Mouse (Mus musculus): Measurements from ENCODE around the gene Cog8. TPM values are rescaled to one million over a fixed set of nuclear protein-coding genes. Genes with fewer than 3 reads are reported as not detected.
"Not testable (repeated sequence)": the region's sequence is repeated elsewhere in the genome, so short reads cannot be mapped to it uniquely, and the experiment has no call there.

The Cog8 gene
- polyA plus RNA-seq, 1 experiment from 2014 or later: 29.6 TPM

GRCm38 (mm10) chr8:106997416-106997815, 59.1 kb downstream of the Cog8 start:
- Histone ChIP-seq H3K4me2 (ENCODE audit: low read depth, low read length) (no peak overlapping the region), H3K36me3 (ENCODE audit: control insufficient read depth, insufficient read depth, low read length) (peaks cover 7% of the 10 kb centered on the region), H3K4me1 (replicated peaks; ENCODE audit: control insufficient read depth, insufficient read depth, low read length) (peaks cover 3% of the 10 kb centered on the region; the same call in 1 of the 2 replicates), H3K27ac (ENCODE audit: low read length) (no peak overlapping the region), H3K4me3 (ENCODE audit: low read length) (no peak overlapping the region), H3K27me3 (ENCODE audit: control insufficient read depth, insufficient read depth, low read depth, low read length) (no peaks in the 10 kb centered on the region), H3K9ac (ENCODE audit: low read length) (no peak overlapping the region), H3K9me3 (ENCODE audit: control insufficient read depth, low read length) (no peaks in the 10 kb centered on the region)
- 83% methylated on average over 4 of the region's 4 CpGs for WGBS
- no peak for ATAC-seq (ENCODE audit: low read depth)

GRCm38 (mm10) chr8:106996339-106996738, 60.1 kb downstream of the Cog8 start:
- 82% methylated on average over 4 of the region's 4 CpGs for WGBS
- not testable (repeated sequence) for H3K4me2 ChIP-seq (ENCODE audit: low read depth, low read length); H3K36me3 ChIP-seq (ENCODE audit: control insufficient read depth, insufficient read depth, low read length); H3K27me3 ChIP-seq (ENCODE audit: control insufficient read depth, insufficient read depth, low read depth, low read length); H3K9me3 ChIP-seq (ENCODE audit: control insufficient read depth, low read length); ATAC-seq (ENCODE audit: low read depth); H3K4me1 ChIP-seq (replicated peaks; ENCODE audit: control insufficient read depth, insufficient read depth, low read length); H3K9ac ChIP-seq (ENCODE audit: low read length); H3K4me3 ChIP-seq (ENCODE audit: low read length); H3K27ac ChIP-seq (ENCODE audit: low read length)

Small RNA genes within 50 kb of the gene (microRNA-seq; reads per million reads assigned to microRNA genes)
- 0.99 reads per million for gene Mir7075

Other genes with a start within 250 kb of the Cog8 start
- gene Has3, start 186.4 kb downstream of the Cog8 start, polyA plus RNA-seq (2015; fragmentation: Nextera tagmentation; extraction: Ambion mirVana): 0.23 and 0.24 TPM in 2 replicates
- 54.4 and 59.7 TPM in 2 replicates for gene Utp4, start 163.1 kb downstream of the Cog8 start, polyA plus RNA-seq (2015; fragmentation: Nextera tagmentation; extraction: Ambion mirVana)
- gene Sntb2, start 120.9 kb downstream of the Cog8 start, polyA plus RNA-seq (2015; fragmentation: Nextera tagmentation; extraction: Ambion mirVana): 15.0 and 15.7 TPM in 2 replicates
- gene Vps4a, start 25.5 kb downstream of the Cog8 start, polyA plus RNA-seq (2015; fragmentation: Nextera tagmentation; extraction: Ambion mirVana): 65.3 and 68.9 TPM in 2 replicates
- gene Pdf, start 8.1 kb downstream of the Cog8 start, polyA plus RNA-seq (2015; fragmentation: Nextera tagmentation; extraction: Ambion mirVana): 32.7 and 35.5 TPM in 2 replicates
- 68.6 and 75.3 TPM in 2 replicates for gene Nip7, start 188 bp upstream of the Cog8 start, polyA plus RNA-seq (2015; fragmentation: Nextera tagmentation; extraction: Ambion mirVana)
- 1.7 and 1.9 TPM in 2 replicates for gene Tmed6, start 9.0 kb upstream of the Cog8 start, polyA plus RNA-seq (2015; fragmentation: Nextera tagmentation; extraction: Ambion mirVana)
- 16.8 and 18.4 TPM in 2 replicates for gene Terf2, start 39.9 kb upstream of the Cog8 start, polyA plus RNA-seq (2015; fragmentation: Nextera tagmentation; extraction: Ambion mirVana)
- 76.5 and 84.0 TPM in 2 replicates for gene Cyb5b, start 94.0 kb upstream of the Cog8 start, polyA plus RNA-seq (2015; fragmentation: Nextera tagmentation; extraction: Ambion mirVana)
- 11.1 and 13.3 TPM in 2 replicates for gene Nfat5, start 236.8 kb upstream of the Cog8 start, polyA plus RNA-seq (2015; fragmentation: Nextera tagmentation; extraction: Ambion mirVana)